Mouse (Mus musculus): ENCODE results near the gene Prr9. TPM values are rescaled to one million over a fixed set of nuclear protein-coding genes. Genes with fewer than 3 reads are reported as not detected.

The Prr9 gene
- not detected in 2 replicates for polyA plus RNA-seq (2015; fragmentation: Nextera tagmentation; extraction: Ambion mirVana)

- WGBS, result 74% methylated on average over 5 of the region's 5 CpGs
- Histone ChIP-seq H3K4me2 (no peak within 1 kb of the TSS), H3K27ac (no peak within 1 kb of the TSS), H3K9me3 (replicated peaks) (no peaks in the 10 kb centered on the region), H3K36me3 (no peaks in the 10 kb centered on the region), H3K4me3 (no peak within 1 kb of the TSS), H3K9ac (no peak within 1 kb of the TSS), H3K4me1 (replicated peaks) (no peaks in the 10 kb centered on the region), H3K27me3 (no peaks in the 10 kb centered on the region)
- ATAC-seq (replicated peaks; ENCODE audit: insufficient number of reproducible peaks, insufficient read depth, low FRiP score, low read depth), result no peak
Measured at GRCm38 (mm10) chr3:92123847-92124246, at the start of gene Prr9. Prr9 (minus strand) TSS chr3:92123947.

GRCm38 (mm10) chr3:92169847-92170246, 46.1 kb upstream of the Prr9 start:
- no peaks in the 10 kb centered on the region for H3K4me1 ChIP-seq (replicated peaks)

GRCm38 (mm10) chr3:92153322-92153721, 29.6 kb upstream of the Prr9 start:
- no peaks in the 10 kb centered on the region for H3K27me3 ChIP-seq
- ATAC-seq (replicated peaks; ENCODE audit: insufficient number of reproducible peaks, insufficient read depth, low FRiP score, low read depth), result no peak
- no peaks in the 10 kb centered on the region for H3K4me1 ChIP-seq (replicated peaks)
- H3K4me2 ChIP-seq, result no peak overlapping the region
- H3K9me3 ChIP-seq (replicated peaks), result no peaks in the 10 kb centered on the region
- no peak overlapping the region for H3K27ac ChIP-seq
- no peaks in the 10 kb centered on the region for H3K36me3 ChIP-seq
- no peak overlapping the region for H3K4me3 ChIP-seq
- no peak overlapping the region for H3K9ac ChIP-seq

More at GRCm38 (mm10) chr3:92169847-92170246, 46.1 kb upstream of the Prr9 start:
- H3K27me3 ChIP-seq, result no peaks in the 10 kb centered on the region
- H3K27ac ChIP-seq, result no peak overlapping the region
- no peak overlapping the region for H3K4me3 ChIP-seq
- no peaks in the 10 kb centered on the region for H3K9me3 ChIP-seq (replicated peaks)
- H3K36me3 ChIP-seq, result no peaks in the 10 kb centered on the region
- no peak overlapping the region for H3K4me2 ChIP-seq
- no peak for ATAC-seq (replicated peaks; ENCODE audit: insufficient number of reproducible peaks, insufficient read depth, low FRiP score, low read depth)
- 80% methylated on average over 3 of the region's 3 CpGs for WGBS
- H3K9ac ChIP-seq, result no peak overlapping the region

GRCm38 (mm10) chr3:92150631-92151277, 27.0 kb upstream of the Prr9 start:
- Histone ChIP-seq H3K27ac (no peak overlapping the region), H3K9ac (no peak overlapping the region), H3K36me3 (no peaks in the 10 kb centered on the region), H3K4me3 (no peak overlapping the region), H3K9me3 (replicated peaks) (no peaks in the 10 kb centered on the region), H3K27me3 (no peaks in the 10 kb centered on the region), H3K4me2 (no peak overlapping the region), H3K4me1 (replicated peaks) (no peaks in the 10 kb centered on the region)
- no peak for ATAC-seq (replicated peaks; ENCODE audit: insufficient number of reproducible peaks, insufficient read depth, low FRiP score, low read depth)
- WGBS, result 22% methylated on average over 8 of the region's 8 CpGs

- Histone ChIP-seq H3K27ac (no peak overlapping the region), H3K4me1 (replicated peaks) (no peaks in the 10 kb centered on the region), H3K9ac (no peak overlapping the region), H3K9me3 (replicated peaks) (no peaks in the 10 kb centered on the region), H3K4me3 (no peak overlapping the region), H3K4me2 (no peak overlapping the region), H3K27me3 (no peaks in the 10 kb centered on the region), H3K36me3 (no peaks in the 10 kb centered on the region)
- ATAC-seq (replicated peaks; ENCODE audit: insufficient number of reproducible peaks, insufficient read depth, low FRiP score, low read depth), result no peak
- WGBS, result 72% methylated on average over 5 of the region's 5 CpGs
Measured at GRCm38 (mm10) chr3:92147913-92148312, 24.2 kb upstream of the Prr9 start.

GRCm38 (mm10) chr3:92147420-92147819, 23.7 kb upstream of the Prr9 start:
- H3K4me1 ChIP-seq (replicated peaks), result no peaks in the 10 kb centered on the region
- H3K9me3 ChIP-seq (replicated peaks), result no peaks in the 10 kb centered on the region
- no peak overlapping the region for H3K9ac ChIP-seq
- no peaks in the 10 kb centered on the region for H3K36me3 ChIP-seq
- no peaks in the 10 kb centered on the region for H3K27me3 ChIP-seq
- 29% methylated on average over 2 of the region's 2 CpGs for WGBS
- no peak overlapping the region for H3K27ac ChIP-seq
- no peak for ATAC-seq (replicated peaks; ENCODE audit: insufficient number of reproducible peaks, insufficient read depth, low FRiP score, low read depth)
- H3K4me3 ChIP-seq, result no peak overlapping the region
- no peak overlapping the region for H3K4me2 ChIP-seq

GRCm38 (mm10) chr3:92142644-92143043, 18.9 kb upstream of the Prr9 start, which contains the start of gene Lelp1:
Lelp1 (minus strand) TSS chr3:92142744.
- no peak for ATAC-seq (replicated peaks; ENCODE audit: insufficient number of reproducible peaks, insufficient read depth, low FRiP score, low read depth)
- Histone ChIP-seq H3K36me3 (no peaks in the 10 kb centered on the region), H3K27me3 (no peaks in the 10 kb centered on the region), H3K27ac (no peak within 1 kb of the TSS), H3K4me3 (no peak within 1 kb of the TSS), H3K4me1 (replicated peaks) (no peaks in the 10 kb centered on the region), H3K9me3 (replicated peaks) (no peaks in the 10 kb centered on the region), H3K9ac (no peak within 1 kb of the TSS), H3K4me2 (no peak within 1 kb of the TSS)
- WGBS, result 48% methylated on average over 1 of the region's 1 CpGs

- ATAC-seq (replicated peaks; ENCODE audit: insufficient number of reproducible peaks, insufficient read depth, low FRiP score, low read depth), result no peak
- 61% methylated on average over 3 of the region's 3 CpGs for WGBS
Measured at GRCm38 (mm10) chr3:92120902-92121301, 2.8 kb downstream of the Prr9 start.

GRCm38 (mm10) chr3:92117930-92118329, 5.8 kb downstream of the Prr9 start:
- Histone ChIP-seq H3K4me1 (replicated peaks) (no peaks in the 10 kb centered on the region), H3K27me3 (no peaks in the 10 kb centered on the region), H3K36me3 (no peaks in the 10 kb centered on the region), H3K27ac (no peak overlapping the region), H3K4me3 (no peak overlapping the region), H3K9ac (no peak overlapping the region), H3K4me2 (no peak overlapping the region), H3K9me3 (replicated peaks) (no peaks in the 10 kb centered on the region)
- WGBS, result 33% methylated on average over 3 of the region's 3 CpGs
- ATAC-seq (replicated peaks; ENCODE audit: insufficient number of reproducible peaks, insufficient read depth, low FRiP score, low read depth), result no peak

More at GRCm38 (mm10) chr3:92120902-92121301, 2.8 kb downstream of the Prr9 start:
- Histone ChIP-seq H3K27me3 (no peaks in the 10 kb centered on the region), H3K36me3 (no peaks in the 10 kb centered on the region), H3K4me3 (no peak overlapping the region), H3K9ac (no peak overlapping the region), H3K4me2 (no peak overlapping the region), H3K9me3 (replicated peaks) (no peaks in the 10 kb centered on the region), H3K4me1 (replicated peaks) (no peaks in the 10 kb centered on the region), H3K27ac (no peak overlapping the region)

- Histone ChIP-seq H3K36me3 (no peaks in the 10 kb centered on the region), H3K4me1 (replicated peaks) (no peaks in the 10 kb centered on the region), H3K4me3 (no peak overlapping the region), H3K4me2 (no peak overlapping the region), H3K9ac (no peak overlapping the region), H3K9me3 (replicated peaks) (no peaks in the 10 kb centered on the region), H3K27me3 (no peaks in the 10 kb centered on the region), H3K27ac (no peak overlapping the region)
- ATAC-seq (replicated peaks; ENCODE audit: insufficient number of reproducible peaks, insufficient read depth, low FRiP score, low read depth), result no peak
Measured at GRCm38 (mm10) chr3:92111526-92111925, 12.2 kb downstream of the Prr9 start.

GRCm38 (mm10) chr3:92110790-92111189, 13.0 kb downstream of the Prr9 start:
- no peak for ATAC-seq (replicated peaks; ENCODE audit: insufficient number of reproducible peaks, insufficient read depth, low FRiP score, low read depth)
- Histone ChIP-seq H3K27ac (no peak overlapping the region), H3K4me3 (no peak overlapping the region), H3K4me2 (no peak overlapping the region), H3K9me3 (replicated peaks) (no peaks in the 10 kb centered on the region), H3K27me3 (no peaks in the 10 kb centered on the region), H3K4me1 (replicated peaks) (no peaks in the 10 kb centered on the region), H3K36me3 (no peaks in the 10 kb centered on the region), H3K9ac (no peak overlapping the region)

- Histone ChIP-seq H3K36me3 (no peaks in the 10 kb centered on the region), H3K4me2 (no peak overlapping the region), H3K4me3 (no peak overlapping the region), H3K4me1 (replicated peaks) (no peaks in the 10 kb centered on the region), H3K27me3 (no peaks in the 10 kb centered on the region), H3K9ac (no peak overlapping the region), H3K9me3 (replicated peaks) (no peaks in the 10 kb centered on the region), H3K27ac (no peak overlapping the region)
- ATAC-seq (replicated peaks; ENCODE audit: insufficient number of reproducible peaks, insufficient read depth, low FRiP score, low read depth), result no peak
- WGBS, result 7% methylated on average over 6 of the region's 6 CpGs
Measured at GRCm38 (mm10) chr3:92106582-92106981, 17.2 kb downstream of the Prr9 start.

Data from heart, embryonic 15.5 days (tissue).